Mouse (Mus musculus): ENCODE measurements around the gene Dgke. TPM values are rescaled to one million over a fixed set of nuclear protein-coding genes. Genes with fewer than 3 reads are reported as not detected.
A peak's percentile ranks its signal among the peaks of the same experiment; 100 is the strongest.
"Not testable (repeated sequence)": the region's sequence is repeated elsewhere in the genome, so short reads cannot be mapped to it uniquely, and the experiment has no call there.

Gene Dgke
- total RNA-seq, 1 experiment, result 24.2 TPM

- no peaks in the 10 kb centered on the region for H3K9me3 ChIP-seq (ENCODE audit: control insufficient read depth, insufficient read depth, low read depth, low read length)
- in situ Hi-C loops (cut with MboI; ENCODE audit: low sequenced_read_pairs in 2 of 2, unreplicated experiment in 2 of 2), result no loop called here
- TF ChIP-seq HCFC1 (IDR thresholded peaks at IDR 0.05; ENCODE audit: borderline replicate concordance, insufficient read depth, low read length) (no peak), MAFK (IDR thresholded peaks at IDR 0.05; ENCODE audit: insufficient read depth, low read depth, low read length) (no peak), ZNF384 (IDR thresholded peaks at IDR 0.05; ENCODE audit: low read depth, low read length) (no peak), ZC3H11A (IDR thresholded peaks at IDR 0.05; ENCODE audit: borderline replicate concordance, low read depth, low read length) (no peak), CHD2 (IDR thresholded peaks at IDR 0.05; ENCODE audit: low read depth, low read length) (no peak)
These were observed 19.7 kb upstream of the Dgke start for GRCm38 (mm10) chr11:89086208-89086809.

GRCm38 (mm10) chr11:89084601-89085000 lies 18.0 kb upstream of the Dgke start:
- in situ Hi-C loops (cut with MboI; ENCODE audit: low sequenced_read_pairs in 2 of 2, unreplicated experiment in 2 of 2), result no loop called here
- TF ChIP-seq ZC3H11A (IDR thresholded peaks at IDR 0.05; ENCODE audit: borderline replicate concordance, low read depth, low read length) (peak; percentile 47; the same call in 1 of the 2 replicates), HCFC1 (IDR thresholded peaks at IDR 0.05; ENCODE audit: borderline replicate concordance, insufficient read depth, low read length) (no peak)
- DNase-seq (ENCODE audit: low read depth, low spot score), result peak; percentile 50
- Histone ChIP-seq H3K27ac (ENCODE audit: insufficient read depth, low read depth, low read length, poor library complexity, severe bottlenecking) (no peak overlapping the region), H3K36me3 (ENCODE audit: control insufficient read depth, insufficient read depth, low read length, poor library complexity, severe bottlenecking) (no peaks in the 10 kb centered on the region), H3K9ac (ENCODE audit: insufficient read depth, low read depth, low read length, poor library complexity, severe bottlenecking) (no peak overlapping the region), H3K4me1 (ENCODE audit: control insufficient read depth in 2 of 2, insufficient read depth in 2 of 2, low read length in 2 of 2, poor library complexity in 1 of 2) (peaks cover 3 to 5% of the 10 kb centered on the region in 2 experiments; a peak in 2 of 4 replicates), H3K9me3 (ENCODE audit: control insufficient read depth, insufficient read depth, low read depth, low read length) (no peaks in the 10 kb centered on the region), H3K4me3 (ENCODE audit: insufficient read depth in 1 of 2, low read depth in 1 of 2, low read length in 2 of 2, poor library complexity in 1 of 2, severe bottlenecking in 1 of 2) (no peak overlapping the region)

More at GRCm38 (mm10) chr11:89086208-89086809, 19.7 kb upstream of the Dgke start:
- DNase-seq (ENCODE audit: low read depth, low spot score), result no peak
- no peaks in the 10 kb centered on the region for H3K36me3 ChIP-seq (ENCODE audit: control insufficient read depth, insufficient read depth, low read length, poor library complexity, severe bottlenecking)
- no peak overlapping the region for H3K27ac ChIP-seq (ENCODE audit: insufficient read depth, low read depth, low read length, poor library complexity, severe bottlenecking)
- H3K4me1 ChIP-seq (ENCODE audit: control insufficient read depth in 2 of 2, insufficient read depth in 2 of 2, low read length in 2 of 2, poor library complexity in 1 of 2), result peaks cover under 1 to 2% of the 10 kb centered on the region in 2 experiments; a peak in 2 of 4 replicates
- H3K9ac ChIP-seq (ENCODE audit: insufficient read depth, low read depth, low read length, poor library complexity, severe bottlenecking), result no peak overlapping the region
- no peak overlapping the region for H3K4me3 ChIP-seq (ENCODE audit: insufficient read depth in 1 of 2, low read depth in 1 of 2, low read length in 2 of 2, poor library complexity in 1 of 2, severe bottlenecking in 1 of 2)

- H3K4me1 ChIP-seq (ENCODE audit: control insufficient read depth in 2 of 2, insufficient read depth in 2 of 2, low read length in 2 of 2, poor library complexity in 1 of 2); DNase-seq (ENCODE audit: low read depth, low spot score); H3K9me3 ChIP-seq (ENCODE audit: control insufficient read depth, insufficient read depth, low read depth, low read length); in situ Hi-C loops (cut with MboI; ENCODE audit: low sequenced_read_pairs in 2 of 2, unreplicated experiment in 2 of 2); H3K4me3 ChIP-seq (ENCODE audit: insufficient read depth in 1 of 2, low read depth in 1 of 2, low read length in 2 of 2, poor library complexity in 1 of 2, severe bottlenecking in 1 of 2); H3K36me3 ChIP-seq (ENCODE audit: control insufficient read depth, insufficient read depth, low read length, poor library complexity, severe bottlenecking); H3K9ac ChIP-seq (ENCODE audit: insufficient read depth, low read depth, low read length, poor library complexity, severe bottlenecking); H3K27ac ChIP-seq (ENCODE audit: insufficient read depth, low read depth, low read length, poor library complexity, severe bottlenecking): not testable (repeated sequence)
These were observed 16.0 kb upstream of the Dgke start for GRCm38 (mm10) chr11:89082691-89083090.

DNA sequence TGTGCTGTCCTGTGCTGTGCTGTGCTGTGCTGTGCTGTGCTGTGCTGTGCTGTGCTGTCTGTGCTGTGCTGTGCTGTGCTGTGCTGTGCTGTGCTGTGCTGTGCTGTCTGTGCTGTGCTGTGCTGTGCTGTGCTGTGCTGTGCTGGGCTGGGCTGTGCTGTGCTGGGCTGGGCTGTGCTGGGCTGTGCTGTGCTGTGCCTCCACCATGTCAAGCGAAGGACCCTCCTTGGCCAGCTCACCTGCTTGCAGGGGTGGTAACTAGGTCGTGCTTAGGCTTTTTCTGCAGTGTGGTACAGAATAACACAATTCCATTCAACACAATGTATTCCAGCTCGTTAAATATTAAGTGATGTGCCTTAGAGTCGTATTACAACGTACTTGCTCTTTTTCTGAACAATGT lies 15.3 kb upstream of the Dgke start:
- H3K9ac ChIP-seq (ENCODE audit: insufficient read depth, low read depth, low read length, poor library complexity, severe bottlenecking); H3K36me3 ChIP-seq (ENCODE audit: control insufficient read depth, insufficient read depth, low read length, poor library complexity, severe bottlenecking); H3K27ac ChIP-seq (ENCODE audit: insufficient read depth, low read depth, low read length, poor library complexity, severe bottlenecking); in situ Hi-C loops (cut with MboI; ENCODE audit: low sequenced_read_pairs in 2 of 2, unreplicated experiment in 2 of 2); H3K9me3 ChIP-seq (ENCODE audit: control insufficient read depth, insufficient read depth, low read depth, low read length); H3K4me3 ChIP-seq (ENCODE audit: insufficient read depth in 1 of 2, low read depth in 1 of 2, low read length in 2 of 2, poor library complexity in 1 of 2, severe bottlenecking in 1 of 2); DNase-seq (ENCODE audit: low read depth, low spot score); H3K4me1 ChIP-seq (ENCODE audit: control insufficient read depth in 2 of 2, insufficient read depth in 2 of 2, low read length in 2 of 2, poor library complexity in 1 of 2): not testable (repeated sequence)

GRCm38 (mm10) chr11:89078996-89079680 lies 12.5 kb upstream of the Dgke start:
- TF ChIP-seq HCFC1 (IDR thresholded peaks at IDR 0.05; ENCODE audit: borderline replicate concordance, insufficient read depth, low read length) (no peak), ZNF384 (IDR thresholded peaks at IDR 0.05; ENCODE audit: low read depth, low read length) (no peak), ZC3H11A (IDR thresholded peaks at IDR 0.05; ENCODE audit: borderline replicate concordance, low read depth, low read length) (no peak), CHD2 (IDR thresholded peaks at IDR 0.05; ENCODE audit: low read depth, low read length) (no peak), MAFK (IDR thresholded peaks at IDR 0.05; ENCODE audit: insufficient read depth, low read depth, low read length) (no peak)
- H3K9me3 ChIP-seq (ENCODE audit: control insufficient read depth, insufficient read depth, low read depth, low read length), result no peaks in the 10 kb centered on the region
- peaks cover 8 to 14% of the 10 kb centered on the region in 2 experiments; a peak in 3 of 4 replicates for H3K4me1 ChIP-seq (ENCODE audit: control insufficient read depth in 2 of 2, insufficient read depth in 2 of 2, low read length in 2 of 2, poor library complexity in 1 of 2)
- no peak overlapping the region for H3K4me3 ChIP-seq (ENCODE audit: insufficient read depth in 1 of 2, low read depth in 1 of 2, low read length in 2 of 2, poor library complexity in 1 of 2, severe bottlenecking in 1 of 2)
- no peak overlapping the region for H3K9ac ChIP-seq (ENCODE audit: insufficient read depth, low read depth, low read length, poor library complexity, severe bottlenecking)
- in situ Hi-C loops (cut with MboI; ENCODE audit: low sequenced_read_pairs in 2 of 2, unreplicated experiment in 2 of 2), result no loop called here
- H3K36me3 ChIP-seq (ENCODE audit: control insufficient read depth, insufficient read depth, low read length, poor library complexity, severe bottlenecking), result no peaks in the 10 kb centered on the region
- no peak for DNase-seq (ENCODE audit: low read depth, low spot score)
- no peak overlapping the region for H3K27ac ChIP-seq (ENCODE audit: insufficient read depth, low read depth, low read length, poor library complexity, severe bottlenecking)

Data from ES-E14 (cell line).